Mouse (Mus musculus): ENCODE results near the gene Ssx2ip.

DNA sequence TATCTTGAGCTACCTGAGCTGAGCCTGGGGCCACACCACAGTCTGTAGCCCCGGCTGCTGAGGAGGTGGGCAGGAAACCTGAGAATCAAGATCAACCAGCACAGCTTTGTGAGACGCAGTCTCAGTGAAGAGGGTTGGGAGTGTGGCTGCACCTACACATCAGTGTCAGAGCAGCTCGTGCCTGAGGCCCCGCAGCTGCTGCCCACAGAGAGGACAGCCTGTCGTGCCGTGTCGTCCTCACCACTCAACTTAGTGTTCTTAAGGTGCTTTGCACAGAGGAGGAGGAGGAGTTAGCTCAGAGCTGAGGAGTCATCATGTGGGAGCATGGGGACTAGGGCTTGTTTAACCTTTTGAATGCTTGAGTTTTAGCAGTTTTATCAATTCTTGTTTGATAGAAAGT, 21.5 kb downstream of the Ssx2ip start:
- TF ChIP-seq CTCF (conservative IDR thresholded peaks at IDR 0.05; ENCODE audit: low read length) (no peak), POU5F1 (IDR thresholded peaks at IDR 0.05; ENCODE audit: borderline replicate concordance, low read length) (no peak), NANOG (IDR thresholded peaks at IDR 0.05; ENCODE audit: borderline replicate concordance, low read length) (no peak)
